Mouse (Mus musculus): ENCODE measurements around the gene Tspan2. TPM values are rescaled to one million over a fixed set of nuclear protein-coding genes. Genes with fewer than 3 reads are reported as not detected.

The Tspan2 gene
- polyA plus RNA-seq, 1 experiment from 2014 or later, result 8.8 TPM

GRCm38 (mm10) chr3:102773018-102773417 lies 38.7 kb downstream of the Tspan2 start:
- Histone ChIP-seq H3K9ac (ENCODE audit: low read length) (no peak overlapping the region), H3K9me3 (replicated peaks; ENCODE audit: control insufficient read depth, low read length) (no peaks in the 10 kb centered on the region), H3K4me1 (ENCODE audit: control insufficient read depth, insufficient read depth, low read length) (no peaks in the 10 kb centered on the region), H3K4me3 (ENCODE audit: low read depth, low read length) (no peak overlapping the region), H3K27ac (ENCODE audit: low read depth, low read length) (no peak overlapping the region), H3K27me3 (replicated peaks; ENCODE audit: control insufficient read depth, insufficient read depth, low read length) (no peaks in the 10 kb centered on the region), H3K36me3 (ENCODE audit: control insufficient read depth, insufficient read depth, low read length) (no peaks in the 10 kb centered on the region), H3K4me2 (ENCODE audit: low read length) (no peak overlapping the region)
- ATAC-seq (no peak), DNase-seq (ENCODE audit: low spot score) (no peak)
- 88% methylated on average over 4 of the region's 4 CpGs for WGBS

GRCm38 (mm10) chr3:102782618-102783017 lies 48.3 kb downstream of the Tspan2 start, which contains the start of gene Tshb:
Gene Tshb, minus strand, starts transcription at chr3:102782718.
- Histone ChIP-seq H3K4me3 (ENCODE audit: low read depth, low read length) (no peak within 1 kb of the TSS), H3K36me3 (ENCODE audit: control insufficient read depth, insufficient read depth, low read length) (no peaks in the 10 kb centered on the region), H3K27me3 (replicated peaks; ENCODE audit: control insufficient read depth, insufficient read depth, low read length) (no peaks in the 10 kb centered on the region), H3K4me2 (ENCODE audit: low read length) (no peak within 1 kb of the TSS), H3K9ac (ENCODE audit: low read length) (no peak within 1 kb of the TSS), H3K9me3 (replicated peaks; ENCODE audit: control insufficient read depth, low read length) (no peaks in the 10 kb centered on the region), H3K4me1 (ENCODE audit: control insufficient read depth, insufficient read depth, low read length) (no peaks in the 10 kb centered on the region), H3K27ac (ENCODE audit: low read depth, low read length) (no peak within 1 kb of the TSS)
- DNase-seq (ENCODE audit: low spot score), result no peak
- WGBS, result 72% methylated on average over 2 of the region's 2 CpGs
- no peak for ATAC-seq

GRCm38 (mm10) chr3:102787369-102787768 lies 53.0 kb downstream of the Tspan2 start:
- Histone ChIP-seq H3K9me3 (replicated peaks; ENCODE audit: control insufficient read depth, low read length) (no peaks in the 10 kb centered on the region), H3K27me3 (replicated peaks; ENCODE audit: control insufficient read depth, insufficient read depth, low read length) (no peaks in the 10 kb centered on the region), H3K4me3 (ENCODE audit: low read depth, low read length) (no peak overlapping the region), H3K4me1 (ENCODE audit: control insufficient read depth, insufficient read depth, low read length) (no peaks in the 10 kb centered on the region), H3K27ac (ENCODE audit: low read depth, low read length) (no peak overlapping the region), H3K36me3 (ENCODE audit: control insufficient read depth, insufficient read depth, low read length) (no peaks in the 10 kb centered on the region), H3K9ac (ENCODE audit: low read length) (no peak overlapping the region), H3K4me2 (ENCODE audit: low read length) (no peak overlapping the region)
- 47% methylated on average over 4 of the region's 4 CpGs for WGBS
- DNase-seq (ENCODE audit: low spot score), result no peak
- no peak for ATAC-seq

- H3K4me1 ChIP-seq (ENCODE audit: control insufficient read depth, insufficient read depth, low read length), result no peaks in the 10 kb centered on the region
- no peaks in the 10 kb centered on the region for H3K36me3 ChIP-seq (ENCODE audit: control insufficient read depth, insufficient read depth, low read length)
- no peaks in the 10 kb centered on the region for H3K27me3 ChIP-seq (replicated peaks; ENCODE audit: control insufficient read depth, insufficient read depth, low read length)
- H3K4me3 ChIP-seq (ENCODE audit: low read depth, low read length), result no peak overlapping the region
- no peak overlapping the region for H3K4me2 ChIP-seq (ENCODE audit: low read length)
- no peak overlapping the region for H3K27ac ChIP-seq (ENCODE audit: low read depth, low read length)
- 4% methylated on average over 3 of the region's 3 CpGs for WGBS
- H3K9me3 ChIP-seq (replicated peaks; ENCODE audit: control insufficient read depth, low read length), result no peaks in the 10 kb centered on the region
- DNase-seq (ENCODE audit: low spot score) (peak; percentile 86), ATAC-seq (no peak; the same call in 1 of the 2 replicates)
- no peak overlapping the region for H3K9ac ChIP-seq (ENCODE audit: low read length)
These were observed 69.6 kb downstream of the Tspan2 start for GRCm38 (mm10) chr3:102803937-102804336.

GRCm38 (mm10) chr3:102842386-102842785 lies 108.1 kb downstream of the Tspan2 start:
- Histone ChIP-seq H3K9me3 (replicated peaks; ENCODE audit: control insufficient read depth, low read length) (no peaks in the 10 kb centered on the region), H3K27ac (ENCODE audit: low read depth, low read length) (no peak overlapping the region), H3K4me2 (ENCODE audit: low read length) (no peak overlapping the region), H3K36me3 (ENCODE audit: control insufficient read depth, insufficient read depth, low read length) (no peaks in the 10 kb centered on the region), H3K9ac (ENCODE audit: low read length) (no peak overlapping the region), H3K4me1 (ENCODE audit: control insufficient read depth, insufficient read depth, low read length) (no peaks in the 10 kb centered on the region), H3K4me3 (ENCODE audit: low read depth, low read length) (no peak overlapping the region), H3K27me3 (replicated peaks; ENCODE audit: control insufficient read depth, insufficient read depth, low read length) (no peaks in the 10 kb centered on the region)
- no peak for DNase-seq (ENCODE audit: low spot score)
- ATAC-seq, result no peak
- 58% methylated on average over 1 of the region's 1 CpGs for WGBS

GRCm38 (mm10) chr3:102848661-102849060 lies 114.3 kb downstream of the Tspan2 start:
- no peaks in the 10 kb centered on the region for H3K36me3 ChIP-seq (ENCODE audit: control insufficient read depth, insufficient read depth, low read length)
- H3K9me3 ChIP-seq (replicated peaks; ENCODE audit: control insufficient read depth, low read length), result no peaks in the 10 kb centered on the region
- no peak overlapping the region for H3K27ac ChIP-seq (ENCODE audit: low read depth, low read length)
- H3K4me3 ChIP-seq (ENCODE audit: low read depth, low read length), result no peak overlapping the region
- H3K27me3 ChIP-seq (replicated peaks; ENCODE audit: control insufficient read depth, insufficient read depth, low read length), result no peaks in the 10 kb centered on the region
- H3K9ac ChIP-seq (ENCODE audit: low read length), result no peak overlapping the region
- H3K4me1 ChIP-seq (ENCODE audit: control insufficient read depth, insufficient read depth, low read length), result no peaks in the 10 kb centered on the region
- no peak overlapping the region for H3K4me2 ChIP-seq (ENCODE audit: low read length)
- ATAC-seq, result no peak
- no peak for DNase-seq (ENCODE audit: low spot score)

Other genes starting within 250 kb of the Tspan2 start
- gene Tshb, start 48.2 kb downstream of the Tspan2 start, polyA plus RNA-seq (2014; fragmentation: Nextera tagmentation; extraction: Ambion mirVana), result 0.23 TPM in 1 of 2 replicates, not detected in the other
- not detected in 2 replicates for gene Sycp1, start 201.6 kb downstream of the Tspan2 start, polyA plus RNA-seq (2014; fragmentation: Nextera tagmentation; extraction: Ambion mirVana)
- gene Nr1h5, start 229.6 kb downstream of the Tspan2 start, polyA plus RNA-seq (2014; fragmentation: Nextera tagmentation; extraction: Ambion mirVana), result 0.09 TPM in 1 of 2 replicates, not detected in the other